Mouse (Mus musculus) hindbrain, embryonic 15.5 days (tissue): ENCODE measurements around the gene Amot. TPM values are rescaled to one million over a fixed set of nuclear protein-coding genes. Genes with fewer than 3 reads are reported as not detected.

Source experiments
- ATAC-seq: fragments of 200-750 bp; cut with Nextera tagmentation; 2 replicates; pipeline ENCODE4 v1.8.0; 2017; ENCODE audit warnings: low read depth, moderate number of reproducible peaks, moderate TSS enrichment; ENCODE audit not compliant: low FRiP score
- H3K27ac ChIP-seq: fragments of 300-500 bp; sonication (generic); replicated peaks from 2 replicates; pipeline ENCODE4 v1.5.1; 2015; ENCODE audit warnings: mild to moderate bottlenecking, inconsistent platforms
- H3K27me3 ChIP-seq: fragments of 300-500 bp; sonication (generic); 2 replicates; pipeline ENCODE4 v1.6.1; 2015; ENCODE audit warnings: control low read depth, inconsistent platforms
- H3K36me3 ChIP-seq: fragments of 300-500 bp; sonication (generic); 2 replicates; pipeline ENCODE4 v1.6.1; 2015; ENCODE audit warnings: control low read depth, inconsistent platforms
- H3K4me1 ChIP-seq: fragments of 300-500 bp; sonication (generic); replicated peaks from 2 replicates; pipeline ENCODE4 v1.6.1; 2015; ENCODE audit warnings: control low read depth, inconsistent platforms
- H3K4me2 ChIP-seq: fragments of 300-500 bp; sonication (generic); 2 replicates; pipeline ENCODE4 v1.6.1; 2015; ENCODE audit warnings: moderate library complexity, mild to moderate bottlenecking, inconsistent platforms
- H3K4me3 ChIP-seq: fragments of 300-500 bp; sonication (generic); 2 replicates; pipeline ENCODE4 v1.5.1; 2015; ENCODE audit warnings: mild to moderate bottlenecking, inconsistent platforms
- H3K9ac ChIP-seq: fragments of 300-500 bp; sonication (generic); 2 replicates; pipeline ENCODE4 v1.6.1; 2015; ENCODE audit warnings: inconsistent platforms
- H3K9me3 ChIP-seq: fragments of 300-500 bp; sonication (generic); 2 replicates; pipeline ENCODE4 v1.6.1; 2016; ENCODE audit warnings: control low read depth, inconsistent platforms
- WGBS: fragments of 180-500 bp; shearing (Covaris S2); methylation state at CpG from one replicate; pipeline ENCODE4 v1.1.7; 2015; 5-methylcytosine and 5-hydroxymethylcytosine counted together
- polyA plus RNA-seq: library from polyadenylated mRNA; unstranded; fragments of >200 nt; fragmentation: Nextera tagmentation; extraction: Ambion mirVana; gene quantifications from 2 replicates; pipeline ENCODE4 v1.2.1, GENCODE M21; 2015

Gene Amot
- polyA plus RNA-seq, 1 experiment from 2014 or later = 11.3 TPM

- WGBS = 47% methylated on average over 8 of the region's 8 CpGs
- Histone ChIP-seq H3K4me2 (no peak overlapping the region; the same call in 1 of the 2 replicates), H3K4me3 (no peak overlapping the region), H3K27me3 (no peaks in the 10 kb centered on the region), H3K9ac (no peak overlapping the region), H3K9me3 (no peaks in the 10 kb centered on the region), H3K27ac (no peak overlapping the region), H3K36me3 (no peaks in the 10 kb centered on the region), H3K4me1 (no peaks in the 10 kb centered on the region)
- ATAC-seq = no peak
Measured at GRCm38 (mm10) chrX:145501666-145502355, 3.2 kb downstream of the Amot start.

- Histone ChIP-seq H3K9me3 (no peaks in the 10 kb centered on the region), H3K4me2 (no peak overlapping the region), H3K27me3 (no peaks in the 10 kb centered on the region), H3K4me3 (no peak overlapping the region), H3K36me3 (no peaks in the 10 kb centered on the region), H3K27ac (no peak overlapping the region), H3K9ac (no peak overlapping the region), H3K4me1 (no peaks in the 10 kb centered on the region)
- ATAC-seq = no peak
- 60% methylated on average over 2 of the region's 2 CpGs for WGBS
Measured at GRCm38 (mm10) chrX:145499101-145499500, 5.9 kb downstream of the Amot start.

GRCm38 (mm10) chrX:145498691-145499090 is 6.3 kb downstream of the Amot start:
- ATAC-seq = no peak
- Histone ChIP-seq H3K9me3 (no peaks in the 10 kb centered on the region), H3K36me3 (no peaks in the 10 kb centered on the region), H3K4me1 (no peaks in the 10 kb centered on the region), H3K4me3 (no peak overlapping the region), H3K27ac (no peak overlapping the region), H3K27me3 (no peaks in the 10 kb centered on the region), H3K9ac (no peak overlapping the region), H3K4me2 (no peak overlapping the region)
- WGBS = 75% methylated on average over 4 of the region's 4 CpGs

- WGBS = 93% methylated on average over 6 of the region's 6 CpGs
- Histone ChIP-seq H3K9me3 (no peaks in the 10 kb centered on the region), H3K27ac (no peak overlapping the region), H3K9ac (no peak overlapping the region), H3K4me3 (no peak overlapping the region), H3K4me1 (no peaks in the 10 kb centered on the region), H3K36me3 (no peaks in the 10 kb centered on the region), H3K27me3 (no peaks in the 10 kb centered on the region), H3K4me2 (no peak overlapping the region)
- ATAC-seq = no peak
Measured at GRCm38 (mm10) chrX:145497486-145497885, 7.5 kb downstream of the Amot start.

- no peak overlapping the region for H3K9ac ChIP-seq
- no peak overlapping the region for H3K4me2 ChIP-seq
- no peaks in the 10 kb centered on the region for H3K36me3 ChIP-seq
- no peaks in the 10 kb centered on the region for H3K9me3 ChIP-seq
- no peak overlapping the region for H3K4me3 ChIP-seq
- ATAC-seq = no peak
- no peaks in the 10 kb centered on the region for H3K27me3 ChIP-seq
- 92% methylated on average over 4 of the region's 4 CpGs for WGBS
- no peaks in the 10 kb centered on the region for H3K4me1 ChIP-seq
- H3K27ac ChIP-seq = no peak overlapping the region
Measured at GRCm38 (mm10) chrX:145495381-145495780, 9.6 kb downstream of the Amot start.

GRCm38 (mm10) chrX:145490821-145491220 is 14.2 kb downstream of the Amot start:
- Histone ChIP-seq H3K27ac (no peak overlapping the region), H3K9me3 (no peaks in the 10 kb centered on the region), H3K36me3 (no peaks in the 10 kb centered on the region), H3K4me1 (no peaks in the 10 kb centered on the region), H3K4me3 (no peak overlapping the region), H3K4me2 (no peak overlapping the region), H3K9ac (no peak overlapping the region), H3K27me3 (no peaks in the 10 kb centered on the region)
- 89% methylated on average over 1 of the region's 1 CpGs for WGBS
- no peak for ATAC-seq

GRCm38 (mm10) chrX:145490417-145490816 is 14.6 kb downstream of the Amot start:
- no peak overlapping the region for H3K27ac ChIP-seq
- WGBS = 75% methylated on average over 3 of the region's 3 CpGs

GRCm38 (mm10) chrX:145489950-145490349 is 15.0 kb downstream of the Amot start:
- H3K9me3 ChIP-seq = no peaks in the 10 kb centered on the region
- no peak overlapping the region for H3K4me2 ChIP-seq
- WGBS = 89% methylated on average over 5 of the region's 5 CpGs
- no peaks in the 10 kb centered on the region for H3K27me3 ChIP-seq
- ATAC-seq = no peak
- no peak overlapping the region for H3K9ac ChIP-seq
- no peaks in the 10 kb centered on the region for H3K4me1 ChIP-seq
- H3K27ac ChIP-seq = no peak overlapping the region
- H3K4me3 ChIP-seq = no peak overlapping the region
- H3K36me3 ChIP-seq = no peaks in the 10 kb centered on the region

More at GRCm38 (mm10) chrX:145490417-145490816, 14.6 kb downstream of the Amot start:
- Histone ChIP-seq H3K9ac (no peak overlapping the region), H3K4me2 (no peak overlapping the region), H3K4me1 (no peaks in the 10 kb centered on the region), H3K27me3 (no peaks in the 10 kb centered on the region), H3K4me3 (no peak overlapping the region), H3K9me3 (no peaks in the 10 kb centered on the region), H3K36me3 (no peaks in the 10 kb centered on the region)
- no peak for ATAC-seq

- no peaks in the 10 kb centered on the region for H3K9me3 ChIP-seq
- no peak overlapping the region for H3K4me2 ChIP-seq
- H3K36me3 ChIP-seq = no peaks in the 10 kb centered on the region
- H3K4me1 ChIP-seq = no peaks in the 10 kb centered on the region
- no peaks in the 10 kb centered on the region for H3K27me3 ChIP-seq
- no peak overlapping the region for H3K27ac ChIP-seq
- ATAC-seq = no peak
- no peak overlapping the region for H3K4me3 ChIP-seq
- WGBS = 67% methylated on average over 4 of the region's 4 CpGs
- no peak overlapping the region for H3K9ac ChIP-seq
Measured at GRCm38 (mm10) chrX:145485495-145485894, 19.5 kb downstream of the Amot start.

- Histone ChIP-seq H3K4me3 (no peak overlapping the region), H3K4me1 (no peaks in the 10 kb centered on the region), H3K9ac (no peak overlapping the region), H3K9me3 (no peaks in the 10 kb centered on the region), H3K27me3 (no peaks in the 10 kb centered on the region), H3K36me3 (no peaks in the 10 kb centered on the region), H3K27ac (no peak overlapping the region), H3K4me2 (no peak overlapping the region)
- WGBS = 82% methylated on average over 7 of the region's 7 CpGs
- no peak for ATAC-seq
Measured at GRCm38 (mm10) chrX:145483486-145484055, 21.4 kb downstream of the Amot start.

GRCm38 (mm10) chrX:145482383-145482782 is 22.6 kb downstream of the Amot start:
- no peaks in the 10 kb centered on the region for H3K36me3 ChIP-seq
- H3K4me3 ChIP-seq = no peak overlapping the region
- H3K27ac ChIP-seq = no peak overlapping the region
- no peaks in the 10 kb centered on the region; the same call in 1 of the 2 replicates for H3K4me1 ChIP-seq
- no peaks in the 10 kb centered on the region for H3K9me3 ChIP-seq
- WGBS = 76% methylated on average over 5 of the region's 5 CpGs
- no peak overlapping the region for H3K4me2 ChIP-seq
- ATAC-seq = no peak
- H3K27me3 ChIP-seq = no peaks in the 10 kb centered on the region
- no peak overlapping the region for H3K9ac ChIP-seq

- no peak overlapping the region for H3K4me2 ChIP-seq
- H3K27ac ChIP-seq = no peak overlapping the region
- WGBS = 88% methylated on average over 10 of the region's 10 CpGs
- no peak overlapping the region for H3K9ac ChIP-seq
- H3K36me3 ChIP-seq = no peaks in the 10 kb centered on the region
- no peaks in the 10 kb centered on the region; the same call in 1 of the 2 replicates for H3K4me1 ChIP-seq
- no peaks in the 10 kb centered on the region for H3K9me3 ChIP-seq
- H3K4me3 ChIP-seq = no peak overlapping the region
- H3K27me3 ChIP-seq = no peaks in the 10 kb centered on the region
- ATAC-seq = no peak
Measured at GRCm38 (mm10) chrX:145479942-145480341, 25.0 kb downstream of the Amot start.
